Mouse (Mus musculus) G1E (cell line): ENCODE measurements around the gene Tnnt2.

Source experiments
- CTCF ChIP-seq: IDR thresholded peaks from 2 replicates; pipeline ENCODE4 v1.5.1; 2012; ENCODE audit warnings: low read depth, low read length, inconsistent platforms, mixed read lengths
- POLR2AphosphoS5 ChIP-seq: IDR thresholded peaks from 2 replicates; pipeline ENCODE4 v1.6.1; 2012; ENCODE audit warnings: low read depth, low read length, inconsistent platforms; ENCODE audit not compliant: insufficient replicate concordance
- TAL1 ChIP-seq: conservative IDR thresholded peaks from 2 replicates; pipeline ENCODE4 v1.6.1; 2012; ENCODE audit warnings: low read depth, low read length, inconsistent platforms, mixed read lengths

DNA sequence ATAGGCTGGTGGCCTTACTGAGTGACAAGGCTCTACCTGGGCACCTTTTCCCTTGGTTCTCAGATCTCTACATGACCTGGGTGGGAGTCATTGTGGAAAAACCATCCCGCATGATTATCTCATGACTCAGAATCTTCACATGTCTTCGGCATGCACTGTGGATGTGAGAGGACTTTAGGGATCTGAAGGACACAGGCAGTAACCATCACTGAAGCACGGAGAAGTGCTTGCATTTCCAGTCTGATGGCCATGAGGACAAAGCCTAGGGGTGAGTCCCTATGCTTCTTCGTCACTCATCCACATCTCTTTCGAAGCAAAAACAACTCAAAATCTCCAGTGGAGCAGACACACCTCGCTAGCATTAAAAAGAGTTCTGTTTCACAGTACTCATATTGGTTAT lies 63.1 kb downstream of the Tnnt2 start:
- no peak for TF ChIP-seq CTCF
- no peak for TF ChIP-seq POLR2AphosphoS5
- TF ChIP-seq TAL1 = no peak
